Mouse (Mus musculus) forebrain, embryonic 11.5 days (tissue): ENCODE results near the gene Slc2a1. TPM values are rescaled to one million over a fixed set of nuclear protein-coding genes. Genes with fewer than 3 reads are reported as not detected.

Experiments
- ATAC-seq: fragments of 200-750 bp; cut with Nextera tagmentation; replicated peaks from 2 replicates; pipeline ENCODE4 v1.8.0; 2017; ENCODE audit warnings: moderate TSS enrichment; ENCODE audit not compliant: low FRiP score
- DNase-seq: peaks from one replicate; pipeline ENCODE4 v3.0.0-alpha.2; 2017; ENCODE audit warnings: low spot score
- H3K27ac ChIP-seq: fragments of 300-500 bp; sonication (generic); 2 replicates; pipeline ENCODE4 v1.5.1; 2014; ENCODE audit warnings: low read depth, low read length
- H3K27me3 ChIP-seq: fragments of 300-500 bp; sonication (generic); 2 replicates; pipeline ENCODE4 v1.6.1; 2014; ENCODE audit warnings: mild to moderate bottlenecking, low read length, mixed read lengths; ENCODE audit not compliant: control insufficient read depth, insufficient read depth
- H3K36me3 ChIP-seq: fragments of 300-500 bp; sonication (generic); 2 replicates; pipeline ENCODE4 v1.6.1; 2014; ENCODE audit warnings: mild to moderate bottlenecking, low read length, moderate library complexity, mixed read lengths; ENCODE audit not compliant: control insufficient read depth, insufficient read depth
- H3K4me1 ChIP-seq: fragments of 300-500 bp; sonication (generic); replicated peaks from 2 replicates; pipeline ENCODE4 v1.6.1; 2014; ENCODE audit warnings: low read length, mixed read lengths; ENCODE audit not compliant: control insufficient read depth, insufficient read depth
- H3K4me2 ChIP-seq: fragments of 300-500 bp; sonication (generic); 2 replicates; pipeline ENCODE4 v1.6.1; 2014; ENCODE audit warnings: low read depth, mild to moderate bottlenecking, low read length, moderate library complexity, mixed read lengths; ENCODE audit not compliant: severe bottlenecking
- H3K4me3 ChIP-seq: fragments of 300-500 bp; sonication (generic); 2 replicates; pipeline ENCODE4 v1.5.1; 2014; ENCODE audit warnings: low read depth, low read length
- H3K9ac ChIP-seq: fragments of 300-500 bp; sonication (generic); 2 replicates; pipeline ENCODE4 v1.6.1; 2014; ENCODE audit warnings: low read length
- H3K9me3 ChIP-seq: fragments of 300-500 bp; sonication (generic); 2 replicates; pipeline ENCODE4 v1.6.1; 2016; ENCODE audit warnings: low read length, mixed read lengths; ENCODE audit not compliant: control insufficient read depth
- WGBS: fragments of 180-500 bp; shearing (Covaris S2); extraction: QIAGEN DNeasy Blood & Tissue Kit; methylation state at CpG from one replicate; pipeline ENCODE4 v1.1.7; 2014; 5-methylcytosine and 5-hydroxymethylcytosine counted together
- microRNA counts: library from miRNA; unstranded; fragments of <30 nt; microRNA quantifications from one replicate; lab custom pipeline; 2015
- microRNA-seq: library from miRNA; unstranded; fragments of <30 nt; microRNA quantifications from one replicate; pipeline ENCODE4, GENCODE M21; 2016; ENCODE audit not compliant: insufficient number of aligned reads
- polyA plus RNA-seq: library from polyadenylated mRNA; unstranded; fragments of >200 nt; fragmentation: Nextera tagmentation; extraction: Ambion mirVana; gene quantifications from 2 replicates; pipeline ENCODE4 v1.2.1, GENCODE M21; 2014

The Slc2a1 gene
- polyA plus RNA-seq, 1 experiment from 2014 or later, result 171 TPM

DNA sequence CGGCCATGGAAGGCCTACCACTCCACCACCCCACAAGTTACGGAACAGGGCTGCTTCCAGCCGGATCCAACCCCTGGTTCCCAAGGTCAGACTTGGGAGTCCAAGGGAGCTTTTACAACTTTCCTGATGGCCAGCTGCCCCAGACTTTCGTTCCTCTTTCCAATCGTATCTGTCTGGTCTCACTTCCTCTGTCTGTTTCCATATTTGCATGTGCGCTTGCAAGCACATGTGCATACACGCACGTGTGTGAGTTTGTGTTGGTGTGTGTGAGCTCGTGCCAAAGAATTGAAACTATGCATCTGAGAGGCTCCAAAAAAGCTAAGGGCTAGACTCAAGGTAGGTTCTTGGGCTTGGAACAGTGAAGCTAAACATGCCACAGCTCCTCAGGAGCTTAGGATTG lies 72.9 kb downstream of the Slc2a1 start:
- no peaks in the 10 kb centered on the region for H3K36me3 ChIP-seq
- no peak for ATAC-seq
- no peak overlapping the region for H3K4me3 ChIP-seq
- H3K4me1 ChIP-seq, result no peaks in the 10 kb centered on the region
- no peak overlapping the region for H3K27ac ChIP-seq
- no peaks in the 10 kb centered on the region for H3K9me3 ChIP-seq
- 91% methylated on average over 9 of the region's 9 CpGs for WGBS
- no peaks in the 10 kb centered on the region for H3K27me3 ChIP-seq
- no peak overlapping the region for H3K4me2 ChIP-seq
- no peak for DNase-seq
- H3K9ac ChIP-seq, result no peak overlapping the region

DNA sequence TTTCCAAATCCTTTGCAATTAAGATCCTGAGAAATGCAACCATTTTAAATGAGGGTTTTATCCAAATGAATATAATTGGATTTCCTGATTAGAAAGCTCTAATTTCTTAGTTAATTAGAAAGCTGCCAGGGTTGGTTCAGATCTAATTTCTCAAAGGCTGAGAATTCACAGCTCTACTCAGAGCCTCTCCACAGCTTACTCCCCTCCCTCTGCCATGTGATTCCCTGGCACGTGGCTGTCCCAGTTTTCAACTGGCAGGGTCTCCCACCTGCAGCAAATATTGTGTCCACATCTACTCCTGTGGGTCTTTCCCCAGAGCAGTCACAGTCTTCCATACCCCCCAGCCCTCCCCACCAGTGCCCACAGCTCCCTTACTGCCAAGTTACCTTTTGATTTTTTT lies 75.0 kb downstream of the Slc2a1 start:
- Histone ChIP-seq H3K36me3 (no peaks in the 10 kb centered on the region), H3K4me2 (no peak overlapping the region), H3K9ac (no peak overlapping the region), H3K4me1 (no peaks in the 10 kb centered on the region), H3K4me3 (no peak overlapping the region), H3K9me3 (no peaks in the 10 kb centered on the region), H3K27ac (no peak overlapping the region), H3K27me3 (no peaks in the 10 kb centered on the region)
- DNase-seq (no peak), ATAC-seq (no peak)
- WGBS, result 60% methylated on average over 1 of the region's 1 CpGs

DNA sequence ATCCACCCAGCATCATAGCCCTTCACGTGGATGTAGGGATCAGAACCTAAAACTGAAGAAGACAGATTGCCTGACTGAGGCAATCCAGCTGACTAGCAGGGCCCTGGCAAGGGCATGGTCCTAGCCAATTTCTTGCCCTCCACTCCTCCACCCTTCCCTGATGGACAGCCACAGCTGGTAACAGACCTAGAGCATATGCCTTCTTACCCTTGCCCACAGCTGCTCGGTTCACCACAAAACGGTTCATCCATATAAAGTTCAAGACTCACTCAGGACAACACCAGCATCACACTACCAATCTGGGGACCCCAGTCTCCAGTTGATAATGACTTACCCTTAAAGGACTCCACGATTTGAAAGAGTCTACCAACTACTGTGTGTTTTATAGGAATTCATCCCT lies 77.3 kb downstream of the Slc2a1 start:
- Histone ChIP-seq H3K4me3 (no peak overlapping the region), H3K27ac (no peak overlapping the region), H3K9ac (no peak overlapping the region), H3K9me3 (no peaks in the 10 kb centered on the region), H3K4me1 (no peaks in the 10 kb centered on the region), H3K27me3 (no peaks in the 10 kb centered on the region), H3K4me2 (no peak overlapping the region), H3K36me3 (no peaks in the 10 kb centered on the region)
- DNase-seq, result no peak
- WGBS, result 87% methylated on average over 4 of the region's 4 CpGs
- no peak for ATAC-seq

MicroRNAs within 50 kb of the gene (microRNA counts, 519-probe panel; counts per million panel counts)
- 31.2 counts per million for microRNA mmu-miR-1957 (lab: Ali Mortazavi, UCI)

Small RNA genes lying within 50 kb of the gene (microRNA-seq; reads per million reads assigned to microRNA genes)
- gene Mir1957a, result not detected

Other genes with a start within 250 kb of the Slc2a1 start
- not detected in 2 replicates for gene Olfr1331, start 244.1 kb upstream of the Slc2a1 start, polyA plus RNA-seq
- not detected in 2 replicates for gene Olfr1330, start 220.1 kb upstream of the Slc2a1 start, polyA plus RNA-seq
- not detected in 2 replicates for gene Olfr1329, start 191.2 kb upstream of the Slc2a1 start, polyA plus RNA-seq
- not detected in 2 replicates for gene Olfr1328, start 170.1 kb upstream of the Slc2a1 start, polyA plus RNA-seq
- gene Lao1, start 147.1 kb upstream of the Slc2a1 start, polyA plus RNA-seq, result not detected in 2 replicates
- 10.5 and 11.1 TPM in 2 replicates for gene Zfp691, start 65.5 kb downstream of the Slc2a1 start, polyA plus RNA-seq
- 11.1 and 11.4 TPM in 2 replicates for gene Ermap, start 81.3 kb downstream of the Slc2a1 start, polyA plus RNA-seq
- 146 and 150 TPM in 2 replicates for gene Svbp, start 86.6 kb downstream of the Slc2a1 start, polyA plus RNA-seq
- not detected in 2 replicates for gene Tmem269, start 109.5 kb downstream of the Slc2a1 start, polyA plus RNA-seq
- gene AU022252, start 124.0 kb downstream of the Slc2a1 start, polyA plus RNA-seq, result 37.3 and 37.8 TPM in 2 replicates
- 16.8 and 17.8 TPM in 2 replicates for gene P3h1, start 124.2 kb downstream of the Slc2a1 start, polyA plus RNA-seq
- 0.21 and 0.31 TPM in 2 replicates for gene Cldn19, start 146.7 kb downstream of the Slc2a1 start, polyA plus RNA-seq
- 1,312 and 1,467 TPM in 2 replicates for gene Ybx1, start 185.9 kb downstream of the Slc2a1 start, polyA plus RNA-seq
- gene Ppih, start 211.8 kb downstream of the Slc2a1 start, polyA plus RNA-seq, result 119 and 133 TPM in 2 replicates